Mouse (Mus musculus) G1E (cell line): ENCODE measurements around the gene Gm498.

Source experiments
- CTCF ChIP-seq: IDR thresholded peaks from 2 replicates; pipeline ENCODE4 v1.5.1; 2012; ENCODE audit warnings: low read depth, low read length, inconsistent platforms, mixed read lengths
- GATA1 ChIP-seq: IDR thresholded peaks from 2 replicates; pipeline ENCODE4 v1.6.1; 2012; ENCODE audit warnings: borderline replicate concordance, low read length, inconsistent platforms, mixed read lengths

GRCm38 (mm10) chr7:143833581-143834190 is 33.0 kb upstream of the Gm498 start:
- no peak for TF ChIP-seq CTCF
- no peak for TF ChIP-seq GATA1
